Mouse (Mus musculus): ENCODE measurements at regions not wholly inside any gene's neighbourhood (a gene's known extent, or its start where the extent isn't known, plus 50 kb on each side); places are given as distances from the start of the nearest gene placed in this dataset.

GRCm38 (mm10) chr10:124208317-124208716 is 944.5 kb downstream of the Fam19a2 start:
- Histone ChIP-seq H3K27ac (ENCODE audit: insufficient read depth, low read depth) (no peak overlapping the region), H3K9me3 (replicated peaks; ENCODE audit: low read length) (peaks cover 32% of the 10 kb centered on the region), H3K36me3 (replicated peaks in 1 of 2; ENCODE audit: control insufficient read depth in 1 of 2, insufficient read depth in 1 of 2, low read length in 1 of 2) (no peaks in the 10 kb centered on the region), H3K27me3 (replicated peaks) (no peaks in the 10 kb centered on the region), H3K4me3 (replicated peaks in 1 of 3; ENCODE audit: low read depth in 2 of 3, low read length in 2 of 3, poor library complexity in 1 of 3) (no peak overlapping the region), H3K9ac (ENCODE audit: insufficient read depth, low read depth) (no peak overlapping the region), H3K79me2 (replicated peaks; ENCODE audit: control insufficient read depth, extremely low read depth, insufficient read depth, poor library complexity, severe bottlenecking) (no peaks in the 10 kb centered on the region), H3K4me2 (ENCODE audit: insufficient read depth, low read depth, poor library complexity, severe bottlenecking) (no peak overlapping the region), H3K4me1 (ENCODE audit: control insufficient read depth in 1 of 2, insufficient read depth in 2 of 2) (no peaks in the 10 kb centered on the region)
- in situ Hi-C loops (cut with MboI; ENCODE audit: low pct_ligation_motif_present, low pct_unique_long_range_greater_than_20kb, low sequenced_read_pairs) = no loop called here
- no peak for TF ChIP-seq BHLHE40 (IDR thresholded peaks at IDR 0.05; ENCODE audit: low read depth, low read length)
- TF ChIP-seq KAT2A (IDR thresholded peaks at IDR 0.05; ENCODE audit: insufficient replicate concordance, low read length) = no peak
- TF ChIP-seq CHD1 (IDR thresholded peaks at IDR 0.05; ENCODE audit: low read depth, low read length) = no peak
- TF ChIP-seq MAZ (IDR thresholded peaks at IDR 0.05; ENCODE audit: low read depth, low read length) = no peak
- no peak for TF ChIP-seq SMC3 (IDR thresholded peaks at IDR 0.05; ENCODE audit: low read depth, low read length)
- TF ChIP-seq JUND (conservative IDR thresholded peaks at IDR 0.05; ENCODE audit: low read depth, low read length) = no peak
- no peak for TF ChIP-seq ZKSCAN1 (IDR thresholded peaks at IDR 0.05; ENCODE audit: borderline replicate concordance, low read depth, low read length)
- TF ChIP-seq TBP (conservative IDR thresholded peaks at IDR 0.05; ENCODE audit: low read depth, low read length) = no peak
- TF ChIP-seq SIN3A (IDR thresholded peaks at IDR 0.05; ENCODE audit: low read length) = no peak
- no peak for TF ChIP-seq JUN (IDR thresholded peaks at IDR 0.05; ENCODE audit: insufficient read depth, low read depth, low read length)
- TF ChIP-seq MAFK (IDR thresholded peaks at IDR 0.05; ENCODE audit: insufficient replicate concordance, low read length) = no peak
- TF ChIP-seq GABPA (IDR thresholded peaks at IDR 0.05; ENCODE audit: insufficient replicate concordance, low read depth, low read length) = no peak
- no peak for TF ChIP-seq ETS1 (conservative IDR thresholded peaks at IDR 0.05; ENCODE audit: low read depth, low read length)
- TF ChIP-seq ELF1 (IDR thresholded peaks at IDR 0.05; ENCODE audit: low read depth, low read length) = no peak
- no peak for TF ChIP-seq NRF1 (IDR thresholded peaks at IDR 0.05; ENCODE audit: low read depth, low read length)
- no peak for TF ChIP-seq E2F4 (IDR thresholded peaks at IDR 0.05; ENCODE audit: insufficient replicate concordance, low read depth, low read length)
- TF ChIP-seq HCFC1 (IDR thresholded peaks at IDR 0.05; ENCODE audit: low read depth, low read length) = no peak
- dilution Hi-C loops (cut with MboI; ENCODE audit: extremely low pct_ligation_motif_present, extremely low pct_unique_long_range_greater_than_20kb, low sequenced_read_pairs) = no loop called here
- no peak for DNase-seq (ENCODE audit: extremely low read depth)

GRCm38 (mm10) chr10:124219461-124219860 is 955.7 kb downstream of the Fam19a2 start:
- in situ Hi-C loops (cut with MboI; ENCODE audit: low pct_ligation_motif_present, low pct_unique_long_range_greater_than_20kb, low sequenced_read_pairs) (no loop called here), dilution Hi-C loops (cut with MboI; ENCODE audit: extremely low pct_ligation_motif_present, extremely low pct_unique_long_range_greater_than_20kb, low sequenced_read_pairs) (no loop called here)
- Histone ChIP-seq H3K4me1 (ENCODE audit: control insufficient read depth in 1 of 2, insufficient read depth in 2 of 2) (no peaks in the 10 kb centered on the region), H3K79me2 (replicated peaks; ENCODE audit: control insufficient read depth, extremely low read depth, insufficient read depth, poor library complexity, severe bottlenecking) (no peaks in the 10 kb centered on the region), H3K27me3 (replicated peaks) (no peaks in the 10 kb centered on the region), H3K4me2 (ENCODE audit: insufficient read depth, low read depth, poor library complexity, severe bottlenecking) (no peak overlapping the region), H3K4me3 (replicated peaks in 1 of 3; ENCODE audit: low read depth in 2 of 3, low read length in 2 of 3, poor library complexity in 1 of 3) (no peak overlapping the region), H3K27ac (ENCODE audit: insufficient read depth, low read depth) (no peak overlapping the region), H3K9me3 (replicated peaks; ENCODE audit: low read length) (peaks cover 34% of the 10 kb centered on the region), H3K36me3 (replicated peaks in 1 of 2; ENCODE audit: control insufficient read depth in 1 of 2, insufficient read depth in 1 of 2, low read length in 1 of 2) (no peaks in the 10 kb centered on the region), H3K9ac (ENCODE audit: insufficient read depth, low read depth) (no peak overlapping the region)
- no peak for DNase-seq (ENCODE audit: extremely low read depth)
- TF ChIP-seq JUND (conservative IDR thresholded peaks at IDR 0.05; ENCODE audit: low read depth, low read length) (no peak), CHD2 (IDR thresholded peaks at IDR 0.05; ENCODE audit: low read length) (no peak), IRF4 (IDR thresholded peaks at IDR 0.05; ENCODE audit: low read depth, low read length) (no peak), RCOR1 (conservative IDR thresholded peaks at IDR 0.05; ENCODE audit: low read depth, low read length) (no peak), CHD1 (IDR thresholded peaks at IDR 0.05; ENCODE audit: low read depth, low read length) (no peak), USF1 (IDR thresholded peaks at IDR 0.05; ENCODE audit: low read depth, low read length) (no peak), MAFK (IDR thresholded peaks at IDR 0.05; ENCODE audit: insufficient replicate concordance, low read length) (no peak), SIN3A (IDR thresholded peaks at IDR 0.05; ENCODE audit: low read length) (no peak), POLR2A (IDR thresholded peaks at IDR 0.05; ENCODE audit: low read depth, low read length) (no peak)
